Mouse (Mus musculus) adrenal gland, postnatal 4 days (tissue): ENCODE results near the gene Ap1m2. TPM values are rescaled to one million over a fixed set of nuclear protein-coding genes. Genes with fewer than 3 reads are reported as not detected.
A peak's percentile ranks its signal among the peaks of the same experiment; 100 is the strongest.
"Not testable (repeated sequence)": the region's sequence is repeated elsewhere in the genome, so short reads cannot be mapped to it uniquely, and the experiment has no call there.

Source experiments
- DNase-seq, 2 experiments: peaks; one replicate each; pipeline ENCODE4 v3.0.0; 2021 to 2022; ENCODE audit warnings: low spot score in 2 of 2, mixed read lengths in 2 of 2
- total RNA-seq, 2 experiments: library from RNA; stranded (reverse); gene quantifications; 2 replicates each; pipeline ENCODE4 v1.2.3; 2021

The Ap1m2 gene
- total RNA-seq, 2 experiments from 2014 or later, result 3.4 TPM; not detected in 1

DNA sequence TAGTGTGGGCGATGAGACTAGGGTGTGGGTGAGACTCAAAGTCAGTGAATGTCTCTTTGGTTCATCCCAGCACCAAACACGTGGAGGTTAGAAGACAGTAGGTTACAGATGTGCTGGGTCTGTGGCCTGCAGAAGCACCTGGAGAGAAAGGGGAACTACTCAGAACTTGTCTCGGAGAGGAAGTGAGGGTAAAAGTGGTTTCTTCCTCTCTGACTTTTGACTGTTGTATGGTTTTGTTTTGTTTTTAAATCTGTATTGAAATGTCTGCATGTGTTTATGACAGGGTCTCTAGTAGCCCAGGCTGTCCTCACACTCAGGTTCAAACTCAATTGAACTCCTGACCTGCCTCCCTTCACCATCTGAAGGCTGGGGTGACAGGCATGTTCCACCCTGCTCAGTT is 15.9 kb upstream of the Ap1m2 start:
- DNase-seq, result no peak

DNA sequence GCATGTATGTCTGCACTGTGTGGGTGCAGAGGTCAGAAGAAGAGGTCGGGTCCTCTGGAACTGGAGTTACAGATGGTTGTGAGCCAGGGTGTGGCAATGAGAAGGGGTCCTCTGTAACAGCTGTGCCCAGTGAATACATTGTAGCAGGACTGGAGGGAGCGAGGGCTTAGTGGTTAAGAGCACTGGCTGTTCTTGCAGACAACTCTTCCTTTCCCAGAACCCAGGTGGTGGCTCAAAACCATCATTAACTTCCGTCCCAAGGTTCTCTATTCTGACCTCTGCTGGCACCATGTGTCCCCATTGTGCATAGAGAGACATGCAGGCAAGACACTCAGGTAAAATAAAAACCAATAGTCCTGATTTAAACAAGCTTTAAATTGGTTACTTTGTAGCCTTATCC is 15.4 kb upstream of the Ap1m2 start:
- DNase-seq, result no peak

DNA sequence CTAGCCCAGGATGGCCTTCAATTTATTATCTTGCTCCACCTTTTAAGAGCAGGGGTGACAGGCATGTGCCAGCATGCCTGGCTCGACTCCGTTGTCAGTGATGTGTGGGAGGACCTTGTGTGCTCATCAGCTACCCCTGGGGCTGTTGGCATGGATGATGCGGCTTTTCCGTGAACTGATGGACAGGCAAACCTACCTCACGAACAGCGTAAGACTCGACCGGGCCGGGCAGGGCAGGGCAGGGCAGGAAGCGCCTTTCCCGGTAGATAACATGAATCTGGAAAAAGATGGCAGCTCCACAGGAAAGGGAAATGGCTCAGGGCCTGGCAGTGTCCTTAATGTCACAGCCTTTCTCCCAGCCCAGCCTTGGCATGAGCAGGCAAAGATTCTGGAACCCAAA is 12.1 kb upstream of the Ap1m2 start:
- DNase-seq, result no peak

DNA sequence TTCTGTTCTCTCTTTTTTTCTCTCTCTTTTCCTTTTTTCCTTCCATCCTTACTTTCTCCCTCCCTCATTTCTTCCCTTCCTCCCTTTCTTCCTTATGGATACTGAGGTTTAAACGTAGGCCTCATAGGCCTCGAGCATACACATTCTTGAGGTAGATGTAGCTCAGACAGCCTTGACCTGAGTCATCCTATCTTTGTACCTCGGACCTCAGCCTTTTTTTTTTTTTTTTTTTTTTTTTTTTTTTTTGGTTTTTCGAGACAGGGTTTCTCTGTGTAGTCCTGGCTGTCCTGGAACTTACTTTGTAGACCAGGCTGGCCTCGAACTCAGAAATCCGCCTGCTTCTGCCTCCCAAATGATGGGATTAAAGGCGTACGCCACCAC is 10.8 kb upstream of the Ap1m2 start:
- not testable (repeated sequence) for DNase-seq

GRCm38 (mm10) chr9:21322211-21322916 is 10.2 kb upstream of the Ap1m2 start:
- DNase-seq, result no peak

- DNase-seq, result no peak
These were observed 9.3 kb upstream of the Ap1m2 start for GRCm38 (mm10) chr9:21321513-21321835.

DNA sequence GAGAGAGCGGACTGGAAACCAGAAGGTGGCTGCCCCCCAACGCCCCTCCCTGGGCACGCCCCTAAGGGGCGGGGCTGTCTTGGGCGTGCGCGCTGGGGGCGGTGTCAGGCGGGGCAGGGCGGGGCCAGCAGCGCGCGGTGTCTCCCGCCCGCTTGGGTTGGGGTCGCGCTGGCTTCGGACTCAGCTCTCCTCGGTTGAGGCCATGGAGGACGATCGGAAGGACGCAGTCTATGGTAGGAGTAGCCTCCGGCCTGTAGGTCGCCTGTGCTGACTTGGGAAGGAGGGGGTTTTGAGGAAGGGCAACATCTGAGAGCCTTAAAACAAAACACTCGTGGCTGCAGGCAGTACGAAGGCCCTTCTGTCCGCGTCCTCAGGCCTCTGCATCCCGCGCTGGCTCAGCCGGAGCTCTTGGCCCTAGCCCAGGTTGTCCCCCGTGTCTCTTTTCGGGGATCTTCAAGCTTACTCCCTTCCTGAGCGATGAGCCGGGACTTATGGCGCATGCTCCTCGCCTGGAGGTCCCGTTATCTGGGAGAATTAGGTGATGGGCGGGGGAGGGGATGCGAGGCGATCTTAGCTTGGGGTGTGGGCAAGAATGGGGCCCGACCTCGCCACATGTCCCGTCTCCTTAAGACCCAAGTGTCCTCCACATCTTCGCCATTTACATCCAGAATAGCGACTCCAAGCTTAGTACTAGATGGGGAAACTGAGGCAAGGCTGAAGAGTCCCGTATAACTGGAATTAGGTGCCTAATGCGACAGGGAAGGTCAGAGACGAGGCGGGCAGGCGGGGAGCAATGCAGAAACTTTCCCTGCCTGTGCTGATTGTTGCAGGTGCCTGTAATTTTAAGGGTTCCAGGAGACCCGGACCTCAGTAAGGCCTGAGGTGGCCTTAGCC is 8.7 kb upstream of the Ap1m2 start, which contains the start of gene Slc44a2:
Gene Slc44a2, plus strand, starts transcription at position 80 of the 894 bp plus-strand sequence.
- peak; percentile 71 to 73 for DNase-seq

- no peak for DNase-seq
These were observed 8.1 kb upstream of the Ap1m2 start for GRCm38 (mm10) chr9:21320280-21320618.

- DNase-seq, result no peak
These were observed 7.4 kb upstream of the Ap1m2 start for GRCm38 (mm10) chr9:21319503-21319902.

DNA sequence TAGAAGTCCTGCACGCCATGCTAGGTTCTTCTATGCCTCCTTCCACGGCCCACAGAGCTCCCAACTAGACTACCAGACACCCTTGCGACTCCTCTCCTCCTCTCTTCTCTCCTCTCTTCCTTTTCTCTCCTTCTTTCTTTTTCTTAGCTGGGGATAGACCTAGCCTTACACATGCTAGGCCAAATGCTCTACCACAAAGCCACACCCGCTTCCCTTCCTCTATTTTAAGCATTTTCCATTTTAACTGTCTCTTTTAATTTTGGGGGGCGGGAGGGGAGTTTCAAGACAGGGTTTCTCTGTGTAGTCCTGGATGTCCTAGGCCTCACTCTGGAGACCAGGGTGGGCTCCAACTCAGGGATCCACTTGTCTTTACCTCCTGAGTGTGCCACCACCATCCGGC is 6.7 kb upstream of the Ap1m2 start:
- DNase-seq, result no peak

GRCm38 (mm10) chr9:21316696-21317095 is 4.6 kb upstream of the Ap1m2 start:
- no peak for DNase-seq

DNA sequence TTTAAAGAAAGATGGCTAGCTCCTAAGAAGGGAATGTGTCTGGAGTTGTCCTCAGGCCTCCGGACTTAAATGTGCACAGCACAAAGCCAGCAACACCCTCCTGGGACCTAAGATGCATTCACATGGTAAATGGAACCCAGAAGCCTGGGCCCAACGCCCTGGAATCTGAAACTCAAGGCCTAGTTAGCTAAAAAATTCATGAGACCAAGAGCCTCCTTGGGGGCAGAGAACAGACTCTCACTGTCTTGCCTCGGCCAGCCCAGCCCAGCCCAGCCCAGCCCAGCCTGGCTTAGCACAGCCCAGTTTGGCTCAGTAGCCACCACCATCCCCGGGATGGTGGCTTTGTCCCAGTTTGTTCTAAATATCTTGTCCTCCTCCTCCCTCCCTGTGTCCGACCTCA is 3.3 kb upstream of the Ap1m2 start:
- no peak for DNase-seq

DNA sequence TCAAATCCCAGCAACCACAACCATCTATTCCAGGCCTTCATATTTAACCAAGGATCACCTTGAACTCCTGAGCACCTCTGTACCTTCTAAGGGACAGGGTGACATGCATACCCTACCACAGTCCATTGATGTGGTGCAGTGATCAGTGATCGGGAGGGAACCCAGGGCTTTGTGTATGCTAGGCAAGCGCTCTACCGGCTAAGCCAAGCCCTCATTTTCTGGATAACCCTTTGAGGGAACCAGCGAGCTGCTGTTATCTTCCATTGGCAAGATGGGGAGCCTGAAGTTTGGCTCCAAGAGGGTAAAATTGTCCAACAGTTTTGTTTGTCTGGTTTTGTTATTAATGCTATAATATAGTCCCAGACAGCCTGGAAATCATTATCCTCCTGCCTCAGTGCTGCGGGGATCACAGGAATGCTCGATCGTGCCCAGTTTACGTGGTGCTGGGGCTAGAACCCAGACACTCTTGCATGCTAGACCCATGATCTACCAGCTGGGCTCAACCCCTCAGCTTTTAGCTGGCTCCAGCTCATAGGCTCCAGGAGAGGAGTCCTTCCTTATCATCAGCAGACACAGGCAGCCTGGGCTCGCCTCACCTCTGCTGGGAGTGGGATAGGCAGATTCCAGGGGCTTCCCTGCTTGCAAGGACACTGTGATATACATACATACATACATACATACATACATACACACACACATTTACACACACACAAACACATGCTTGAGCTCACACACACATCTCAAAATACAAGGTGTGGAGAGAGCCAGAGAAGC is 2.4 kb upstream of the Ap1m2 start:
- DNase-seq, result no peak

DNA sequence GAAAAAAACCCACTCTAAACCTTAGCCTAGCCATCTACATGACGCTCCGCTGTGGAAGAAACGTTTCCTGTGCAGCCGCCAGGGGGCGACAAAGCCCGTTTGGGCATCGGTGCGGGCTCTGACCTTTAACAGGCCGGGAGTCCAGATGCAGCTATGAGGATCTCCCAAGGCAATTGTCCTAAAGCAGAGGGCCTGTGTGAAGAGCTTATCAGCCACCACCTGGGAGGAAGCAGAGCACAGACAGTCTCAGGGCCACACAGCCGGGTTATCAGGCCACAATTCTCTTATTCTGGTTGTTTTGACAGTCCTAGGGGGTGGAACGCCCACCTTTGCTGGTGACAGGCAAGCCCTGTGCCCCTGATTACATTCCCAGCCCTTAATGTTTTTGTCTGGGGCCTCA is 1.3 kb upstream of the Ap1m2 start:
- DNase-seq, result peak; percentile 84 to 91

DNA sequence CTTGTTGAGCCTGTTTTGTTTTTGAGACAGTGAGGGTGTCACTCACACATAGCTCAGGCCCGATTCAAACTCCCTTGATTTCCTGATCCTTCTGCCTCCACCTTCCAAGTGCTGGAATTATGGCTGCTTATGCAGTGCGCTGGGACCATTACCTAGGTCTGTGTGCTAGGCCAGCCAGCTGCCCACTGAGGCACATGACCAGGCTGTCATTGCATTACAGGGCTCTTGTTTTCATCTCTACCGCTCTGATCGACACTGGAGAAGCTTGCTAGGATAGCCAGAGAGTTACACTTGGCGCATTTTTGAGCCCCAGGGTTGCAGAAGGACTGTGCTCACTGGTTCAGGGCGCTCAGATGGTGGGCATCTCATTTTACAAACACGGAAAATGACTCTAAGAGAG is 442 bp downstream of the Ap1m2 start:
- no peak for DNase-seq

GRCm38 (mm10) chr9:21309150-21309741 is 2.9 kb downstream of the Ap1m2 start:
- DNase-seq, result no peak

DNA sequence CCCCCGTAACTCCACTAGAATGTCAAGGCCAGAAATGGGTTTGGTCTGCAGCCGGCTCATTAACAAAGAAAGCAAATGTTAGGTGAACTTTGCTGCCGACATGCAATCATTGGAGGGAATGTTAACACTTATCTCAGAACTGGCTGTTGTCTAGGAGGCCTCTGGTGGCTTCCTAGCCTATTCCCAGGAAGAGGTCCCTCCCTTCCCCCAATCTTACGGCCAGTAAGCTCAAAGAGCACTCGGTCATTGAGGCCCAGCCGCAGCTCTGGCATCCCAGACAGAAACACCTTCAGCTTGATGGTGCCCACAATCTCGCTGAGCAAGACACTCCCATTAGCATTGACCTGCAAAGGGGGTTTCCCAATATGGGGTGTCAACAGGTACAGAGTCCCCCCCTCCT is 7.1 kb downstream of the Ap1m2 start:
- no peak for DNase-seq

GRCm38 (mm10) chr9:21299014-21299413 is 13.1 kb downstream of the Ap1m2 start:
- no peak for DNase-seq

DNA sequence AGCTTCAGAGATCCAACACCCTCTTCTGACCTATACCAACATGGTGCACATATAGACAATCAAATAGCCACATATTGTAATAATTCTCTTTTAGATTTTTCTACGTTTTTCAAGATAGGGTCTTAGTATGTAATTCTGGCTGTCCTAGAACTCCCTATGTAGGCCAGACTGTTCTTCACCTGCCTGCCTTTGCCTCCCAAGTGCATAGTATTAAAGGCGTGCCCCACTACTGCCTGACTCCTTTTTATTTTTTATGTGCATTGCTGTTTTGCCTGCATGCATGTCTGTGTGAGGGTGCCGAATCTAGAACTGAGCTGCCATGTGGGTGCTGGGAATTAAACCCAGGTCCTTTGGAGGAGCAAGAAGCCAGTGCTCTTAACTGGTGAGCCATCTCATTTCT is 19.9 kb downstream of the Ap1m2 start:
- DNase-seq, result no peak

GRCm38 (mm10) chr9:21291868-21292267 is 20.3 kb downstream of the Ap1m2 start:
- not testable (repeated sequence) for DNase-seq

GRCm38 (mm10) chr9:21291022-21291787 is 20.9 kb downstream of the Ap1m2 start, which contains the start of gene Cdkn2d:
Cdkn2d (minus strand) TSS chr9:21291407.
- DNase-seq, result peak; percentile 97 to 100
